Mouse (Mus musculus) MEL (cell line): ENCODE data around the gene Ccdc170. TPM values are rescaled to one million over a fixed set of nuclear protein-coding genes. Genes with fewer than 3 reads are reported as not detected.

Experiments
- DNase-seq: peaks from one replicate; pipeline ENCODE4 v3.0.0; 2011; ENCODE audit warnings: low read depth, low spot score
- H3K27ac ChIP-seq: 2 replicates; pipeline ENCODE4 v1.5.1; 2012; ENCODE audit warnings: low read depth, mild to moderate bottlenecking, control low read depth, low read length, moderate library complexity; ENCODE audit not compliant: control insufficient read depth
- H3K27me3 ChIP-seq, 2 experiments: fragments of 150-350 bp in 1 of 2; sonication (generic) in 1 of 2; 2 replicates each; pipeline ENCODE4 v1.6.1; 2012; ENCODE audit warnings: low read length in 2 of 2, mild to moderate bottlenecking in 2 of 2, improper control_type of control experiment in 1 of 2, moderate library complexity in 1 of 2; ENCODE audit not compliant: insufficient read depth in 2 of 2, control insufficient read depth in 1 of 2
- H3K36me3 ChIP-seq, 2 experiments: 2 replicates each; pipeline ENCODE4 v1.6.1; 2012 to 2014; ENCODE audit warnings: low read length in 2 of 2, improper control_type of control experiment in 1 of 2, inconsistent platforms in 1 of 2, mild to moderate bottlenecking in 1 of 2; ENCODE audit not compliant: insufficient read depth in 2 of 2, control insufficient read depth in 1 of 2
- H3K4me1 ChIP-seq, 2 experiments: fragments of 150-350 bp in 1 of 2; sonication (generic) in 1 of 2; 2 replicates each; pipeline ENCODE4 v1.6.1; 2012; ENCODE audit warnings: low read length in 2 of 2, improper control_type of control experiment in 1 of 2, mild to moderate bottlenecking in 1 of 2; ENCODE audit not compliant: insufficient read depth in 2 of 2, control insufficient read depth in 1 of 2
- H3K4me3 ChIP-seq, 2 experiments: fragments of 150-350 bp in 1 of 2; sonication (generic) in 1 of 2; 2 replicates each; pipeline ENCODE4 v1.5.1; 2012; ENCODE audit warnings: low read depth in 2 of 2, low read length in 2 of 2, mild to moderate bottlenecking in 2 of 2, moderate library complexity in 2 of 2, control low read depth in 1 of 2, improper control_type of control experiment in 1 of 2; ENCODE audit not compliant: control insufficient read depth in 1 of 2, insufficient read depth in 1 of 2
- H3K79me2 ChIP-seq: 2 replicates; pipeline ENCODE4 v1.6.1; 2012; ENCODE audit warnings: mild to moderate bottlenecking, low read length, moderate library complexity; ENCODE audit not compliant: control insufficient read depth, poor library complexity, insufficient read depth
- H3K9ac ChIP-seq: 2 replicates; pipeline ENCODE4 v1.6.1; 2012; ENCODE audit warnings: low read depth, mild to moderate bottlenecking, control low read depth, low read length, moderate library complexity; ENCODE audit not compliant: control insufficient read depth, poor library complexity, severe bottlenecking
- H3K9me3 ChIP-seq: fragments of 150-350 bp; sonication (generic); replicated peaks from 2 replicates; pipeline ENCODE4 v1.6.1; 2012; ENCODE audit warnings: mild to moderate bottlenecking, low read length, improper control_type of control experiment, moderate library complexity; ENCODE audit not compliant: insufficient read depth
- CHD2 ChIP-seq: IDR thresholded peaks from 2 replicates; pipeline ENCODE4 v1.6.1; 2011; ENCODE audit warnings: low read length, improper control_type of control experiment
- CTCF ChIP-seq, 3 experiments: IDR thresholded peaks in 2 of 3; conservative IDR thresholded peaks in 1 of 3; 2 replicates each; pipeline ENCODE4 v1.5.1; 2011 to 2012; ENCODE audit warnings: low read length in 3 of 3, low read depth in 2 of 3, mild to moderate bottlenecking in 2 of 3, improper control_type of control experiment in 1 of 3, inconsistent platforms in 1 of 3, mixed read lengths in 1 of 3, moderate library complexity in 1 of 3; ENCODE audit not compliant: control insufficient read depth in 1 of 3, insufficient read depth in 1 of 3, poor library complexity in 1 of 3, severe bottlenecking in 1 of 3
- ELF1 ChIP-seq: IDR thresholded peaks from 2 replicates; pipeline ENCODE4 v1.6.1; 2014; ENCODE audit warnings: low read depth, mild to moderate bottlenecking, inconsistent platforms, low read length, improper control_type of control experiment, moderate library complexity
- EP300 ChIP-seq, 2 experiments: IDR thresholded peaks; 2 replicates each; pipeline ENCODE4 v1.6.1; 2011; ENCODE audit warnings: improper control_type of control experiment in 2 of 2, low read length in 2 of 2, low read depth in 1 of 2, mild to moderate bottlenecking in 1 of 2
- GATA1 ChIP-seq: IDR thresholded peaks from 2 replicates; pipeline ENCODE4 v1.6.1; 2011; ENCODE audit warnings: low read depth, low read length, improper control_type of control experiment
- HCFC1 ChIP-seq: IDR thresholded peaks from 2 replicates; pipeline ENCODE4 v1.6.1; 2012; ENCODE audit warnings: low read depth, mild to moderate bottlenecking, inconsistent platforms, low read length, improper control_type of control experiment, moderate library complexity
- JUND ChIP-seq: IDR thresholded peaks from 2 replicates; pipeline ENCODE4 v1.6.1; 2011; ENCODE audit warnings: low read depth, mild to moderate bottlenecking, improper control_type of control experiment, low read length
- KAT2A ChIP-seq: conservative IDR thresholded peaks from 2 replicates; pipeline ENCODE4 v1.6.1; 2012; ENCODE audit warnings: low read depth, low read length, improper control_type of control experiment, inconsistent platforms
- MAFK ChIP-seq: IDR thresholded peaks from 2 replicates; pipeline ENCODE4 v1.6.1; 2011; ENCODE audit warnings: low read depth, mild to moderate bottlenecking, low read length, improper control_type of control experiment, borderline replicate concordance
- MAZ ChIP-seq: IDR thresholded peaks from 2 replicates; pipeline ENCODE4 v1.6.1; 2012; ENCODE audit warnings: low read depth, mild to moderate bottlenecking, inconsistent platforms, low read length, improper control_type of control experiment
- MEF2A ChIP-seq: IDR thresholded peaks from 2 replicates; pipeline ENCODE4 v1.6.1; 2014; ENCODE audit warnings: low read depth, mild to moderate bottlenecking, inconsistent platforms, low read length, improper control_type of control experiment; ENCODE audit not compliant: poor library complexity, insufficient replicate concordance, severe bottlenecking; ENCODE audit errors: extremely low read depth
- MXI1 ChIP-seq: IDR thresholded peaks from 2 replicates; pipeline ENCODE4 v1.6.1; 2011; ENCODE audit warnings: mild to moderate bottlenecking, low read depth, low read length, improper control_type of control experiment
- MYB ChIP-seq: IDR thresholded peaks from 2 replicates; pipeline ENCODE4 v1.6.1; 2011; ENCODE audit warnings: mild to moderate bottlenecking, low read depth, low read length, improper control_type of control experiment
- NRF1 ChIP-seq: IDR thresholded peaks from 2 replicates; pipeline ENCODE4 v1.6.1; 2014; ENCODE audit warnings: low read depth, mild to moderate bottlenecking, inconsistent platforms, low read length, improper control_type of control experiment, moderate library complexity; ENCODE audit not compliant: poor library complexity, insufficient read depth, severe bottlenecking
- RCOR1 ChIP-seq: IDR thresholded peaks from 2 replicates; pipeline ENCODE4 v1.6.1; 2012; ENCODE audit warnings: low read depth, mild to moderate bottlenecking, inconsistent platforms, low read length, improper control_type of control experiment
- SIN3A ChIP-seq: IDR thresholded peaks from 2 replicates; pipeline ENCODE4 v1.6.1; 2012; ENCODE audit warnings: low read length, improper control_type of control experiment, inconsistent platforms
- TAL1 ChIP-seq: IDR thresholded peaks from 2 replicates; pipeline ENCODE4 v1.6.1; 2012; ENCODE audit warnings: mild to moderate bottlenecking, inconsistent platforms, low read length, moderate library complexity, mixed read lengths
- TBP ChIP-seq: IDR thresholded peaks from 2 replicates; pipeline ENCODE4 v1.8.0; 2011; ENCODE audit warnings: low read depth, low read length, improper control_type of control experiment
- TCF12 ChIP-seq: IDR thresholded peaks from 2 replicates; pipeline ENCODE4 v1.6.1; 2014; ENCODE audit warnings: low read depth, mild to moderate bottlenecking, inconsistent platforms, low read length, improper control_type of control experiment, moderate library complexity
- UBTF ChIP-seq: IDR thresholded peaks from 2 replicates; pipeline ENCODE4 v1.6.1; 2012; ENCODE audit warnings: low read depth, mild to moderate bottlenecking, inconsistent platforms, low read length, improper control_type of control experiment, moderate library complexity, borderline replicate concordance; ENCODE audit not compliant: insufficient read depth
- ZKSCAN1 ChIP-seq: IDR thresholded peaks from 2 replicates; pipeline ENCODE4 v1.6.1; 2012; ENCODE audit warnings: low read depth, mild to moderate bottlenecking, inconsistent platforms, low read length, improper control_type of control experiment, moderate library complexity
- ZNF384 ChIP-seq: IDR thresholded peaks from 2 replicates; pipeline ENCODE4 v1.6.1; 2012; ENCODE audit warnings: low read depth, mild to moderate bottlenecking, inconsistent platforms, low read length, improper control_type of control experiment
- polyA plus RNA-seq, 2 experiments: library from polyadenylated mRNA; stranded (reverse) in 1 of 2; unstranded in 1 of 2; fragments of >175 nt in 1 of 2; fragments of >200 nt in 1 of 2; gene quantifications; 2 replicates each; pipeline versions ENCODE4 v1.2.1 to v1.2.4; 2012; ENCODE audit warnings: low replicate concordance in 2 of 2, low read depth in 1 of 2; ENCODE audit not compliant: insufficient read length in 2 of 2, insufficient read depth in 1 of 2, missing spikeins in 1 of 2
- total RNA-seq: library from RNA; depleted of rRNA; stranded (reverse); fragments of 300-350 nt; gene quantifications from 2 replicates; pipeline ENCODE4 v1.2.3, GENCODE M21; 2012

Gene Ccdc170
- total and polyA plus RNA-seq, 3 experiments = not detected

GRCm38 (mm10) chr10:4465799-4466198 lies 16.5 kb upstream of the Ccdc170 start:
- H3K4me3 ChIP-seq = no peak overlapping the region
- H3K79me2 ChIP-seq = no peaks in the 10 kb centered on the region
- no peaks in the 10 kb centered on the region for H3K27me3 ChIP-seq
- TF ChIP-seq HCFC1 = no peak
- TF ChIP-seq TCF12 = no peak
- no peak for TF ChIP-seq NRF1
- H3K4me1 ChIP-seq = peaks cover 0 to 4% of the 10 kb centered on the region in 2 experiments; a peak in 2 of 4 replicates
- no peak for DNase-seq
- no peak overlapping the region for H3K9ac ChIP-seq
- no peaks in the 10 kb centered on the region for H3K9me3 ChIP-seq
- H3K36me3 ChIP-seq = no peaks in the 10 kb centered on the region; a peak in 1 of 4 replicates
- no peak overlapping the region for H3K27ac ChIP-seq

GRCm38 (mm10) chr10:4469406-4469805 lies 12.9 kb upstream of the Ccdc170 start:
- DNase-seq = peak; percentile 73
- TF ChIP-seq ELF1 (no peak), RCOR1 (no peak), ZNF384 (peak; percentile 94), GATA1 (no peak), ZKSCAN1 (no peak), MAZ (no peak), CHD2 (no peak), EP300 (IDR thresholded peaks at IDR 0.05; ENCODE audit: low read depth in 1 of 2, low read length in 2 of 2) (peak in 1 of 2 experiments; percentile 46; a peak in 2 of 4 replicates), SIN3A (no peak)

GRCm38 (mm10) chr10:4473591-4473993 lies 8.7 kb upstream of the Ccdc170 start:
- H3K36me3 ChIP-seq = peaks cover 0 to 3% of the 10 kb centered on the region in 2 experiments; a peak in 2 of 4 replicates
- peaks cover 0 to 4% of the 10 kb centered on the region in 2 experiments; a peak in 2 of 4 replicates for H3K4me1 ChIP-seq
- H3K4me3 ChIP-seq = no peak overlapping the region
- no peaks in the 10 kb centered on the region for H3K27me3 ChIP-seq
- TF ChIP-seq CTCF (IDR thresholded peaks at IDR 0.05 in 2 of 3, conservative IDR thresholded peaks at IDR 0.05 in 1 of 3; ENCODE audit: control insufficient read depth in 1 of 3, insufficient read depth in 1 of 3, low read depth in 2 of 3, low read length in 3 of 3, poor library complexity in 1 of 3, severe bottlenecking in 1 of 3) (no peak), MYB (no peak), MEF2A (no peak), KAT2A (no peak), MXI1 (no peak), TCF12 (no peak), CHD2 (no peak), TBP (no peak), JUND (no peak), HCFC1 (no peak), UBTF (no peak), TAL1 (no peak), MAFK (no peak)
- H3K9me3 ChIP-seq = no peaks in the 10 kb centered on the region
- no peak for DNase-seq
- H3K27ac ChIP-seq = no peak overlapping the region
- no peaks in the 10 kb centered on the region for H3K79me2 ChIP-seq
- H3K9ac ChIP-seq = no peak overlapping the region

More at GRCm38 (mm10) chr10:4469406-4469805, 12.9 kb upstream of the Ccdc170 start:
- Histone ChIP-seq H3K9me3 (no peaks in the 10 kb centered on the region), H3K79me2 (no peaks in the 10 kb centered on the region), H3K27ac (no peak overlapping the region), H3K9ac (no peak overlapping the region), H3K36me3 (no peaks in the 10 kb centered on the region; a peak in 1 of 4 replicates), H3K4me1 (peaks cover 0 to 4% of the 10 kb centered on the region in 2 experiments; a peak in 2 of 4 replicates), H3K4me3 (no peak overlapping the region), H3K27me3 (no peaks in the 10 kb centered on the region)
